Mouse (Mus musculus): ENCODE results near the gene Reps2. TPM values are rescaled to one million over a fixed set of nuclear protein-coding genes. Genes with fewer than 3 reads are reported as not detected.

Reps2 gene
- polyA plus RNA-seq, 1 experiment, result 3.8 TPM

Other genes with a start within 250 kb of the Reps2 start
- 227 and 277 TPM in 2 replicates for gene Rbbp7, start 116.8 kb upstream of the Reps2 start, polyA plus RNA-seq (2012; rRNA removed)
- 5.3 and 5.7 TPM in 2 replicates for gene Txlng, start 185.8 kb upstream of the Reps2 start, polyA plus RNA-seq (2012; rRNA removed)
- 32.3 and 33.3 TPM in 2 replicates for gene Syap1, start 244.8 kb upstream of the Reps2 start, polyA plus RNA-seq (2012; rRNA removed)

Data from gonadal fat pad, adult 2 months (tissue).